Comparison of ENCODE assay signal across 8 mouse cellular contexts in the genomic region with DNA sequence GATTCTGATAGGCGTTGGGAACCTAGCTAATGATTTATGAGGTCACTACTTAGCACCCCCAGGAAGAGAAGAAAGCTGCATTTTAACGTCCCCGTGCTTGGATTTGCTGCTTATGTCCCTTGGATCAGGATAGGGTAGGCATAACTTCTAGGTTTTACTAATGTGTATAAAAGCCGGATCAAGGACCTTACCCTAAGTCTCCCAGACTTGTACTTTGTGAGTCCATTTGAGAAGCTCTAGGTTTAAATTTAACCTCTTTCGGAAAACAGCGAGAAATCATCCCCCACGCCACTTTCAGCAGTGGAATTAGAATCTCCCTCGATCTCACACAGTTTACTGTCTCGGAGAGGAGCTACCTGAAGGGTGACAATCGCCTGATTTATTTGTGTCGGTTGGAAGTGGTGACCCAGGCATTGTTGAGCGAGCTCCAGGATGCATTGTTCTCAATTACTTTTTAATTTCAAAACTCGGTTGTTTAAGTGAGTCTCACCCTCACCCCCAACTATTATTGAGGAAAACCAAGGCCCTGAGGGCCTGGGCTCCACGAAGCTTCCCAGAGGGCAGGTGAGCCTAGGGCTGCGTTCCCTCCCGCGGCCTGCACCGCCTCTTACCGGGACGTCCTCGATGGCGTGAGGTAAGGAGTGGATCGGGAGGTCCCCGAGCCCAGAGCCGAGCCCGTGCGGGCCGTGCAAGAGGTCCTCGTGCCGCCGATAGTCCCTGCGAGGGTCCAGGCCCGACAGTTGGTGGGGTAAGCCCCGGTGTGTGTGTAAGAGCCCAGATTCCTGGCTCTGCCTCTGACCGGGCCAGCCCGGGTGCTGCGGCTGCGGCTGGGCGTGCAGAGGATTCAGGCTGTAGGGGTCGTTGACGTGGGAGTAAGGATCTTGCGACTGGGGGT. TPM values are rescaled to one million over a fixed set of nuclear protein-coding genes. Genes with fewer than 3 reads are reported as not detected.
DNase-seq lines count a peak whose midpoint lies in the region; ATAC-seq and TF ChIP-seq lines count a peak whose summit lies in the region.

No protein-coding gene starts in this region.

- peaks cover 90% of the 10 kb centered on the region for H3K27me3 ChIP-seq in lung, embryonic 14.5 days (ENCODE audit: insufficient read depth, low read length)
- peaks cover 69% of the 10 kb centered on the region for H3K27me3 ChIP-seq in forebrain, embryonic 11.5 days (ENCODE audit: control insufficient read depth, insufficient read depth, low read length)
- peaks cover 69% of the 10 kb centered on the region for H3K27me3 ChIP-seq in limb, embryonic 13.5 days
- peaks cover 3% of the 10 kb centered on the region; the same call in 1 of the 2 replicates for H3K27me3 ChIP-seq in stomach, postnatal 0 days (ENCODE audit: control insufficient read depth, insufficient read depth, low read length)

- H3K36me3 ChIP-seq in lung, embryonic 14.5 days (ENCODE audit: insufficient read depth) = no peaks in the 10 kb centered on the region
- H3K36me3 ChIP-seq in forebrain, embryonic 11.5 days (ENCODE audit: control insufficient read depth, insufficient read depth, low read length) = no peaks in the 10 kb centered on the region
- H3K36me3 ChIP-seq in limb, embryonic 13.5 days = no peaks in the 10 kb centered on the region
- 0 out of 2 replicates have a peak, but pooled peaks cover 2% of the 10 kb centered on the region for H3K36me3 ChIP-seq in stomach, postnatal 0 days (ENCODE audit: control insufficient read depth, insufficient read depth, low read length)

- no peak overlapping the region for H3K27ac ChIP-seq in lung, embryonic 14.5 days (ENCODE audit: low read depth)
- no peak overlapping the region for H3K27ac ChIP-seq in forebrain, embryonic 11.5 days (ENCODE audit: low read depth, low read length)
- H3K27ac ChIP-seq in limb, embryonic 13.5 days = peak overlapping the region; percentile 77
- no peak overlapping the region for H3K27ac ChIP-seq in stomach, postnatal 0 days (replicated peaks)
- H3K27ac ChIP-seq in layer of hippocampus, adult 2 months = no peak overlapping the region

- no peak overlapping the region for H3K9ac ChIP-seq in lung, embryonic 14.5 days
- H3K9ac ChIP-seq in forebrain, embryonic 11.5 days (ENCODE audit: low read length) = peak overlapping the region; percentile 36; the same call in 1 of the 2 replicates
- H3K9ac ChIP-seq in limb, embryonic 13.5 days = peak overlapping the region; percentile 84
- H3K9ac ChIP-seq in stomach, postnatal 0 days (ENCODE audit: low read length) = peak overlapping the region; percentile 27

- H3K4me1 ChIP-seq in lung, embryonic 14.5 days (ENCODE audit: insufficient read depth) = no peaks in the 10 kb centered on the region
- H3K4me1 ChIP-seq in forebrain, embryonic 11.5 days (replicated peaks; ENCODE audit: control insufficient read depth, insufficient read depth, low read length) = peaks cover 7% of the 10 kb centered on the region
- H3K4me1 ChIP-seq in limb, embryonic 13.5 days = peaks cover 13% of the 10 kb centered on the region
- 0 out of 2 replicates have a peak, but pooled peaks cover 3% of the 10 kb centered on the region for H3K4me1 ChIP-seq in stomach, postnatal 0 days (replicated peaks; ENCODE audit: control insufficient read depth, insufficient read depth)

- TF ChIP-seq CTCF in lung, embryonic 14.5 days (IDR thresholded peaks at IDR 0.05; ENCODE audit: low read depth) = no peak
- no peak for TF ChIP-seq CTCF in stomach, postnatal 0 days (IDR thresholded peaks at IDR 0.05; ENCODE audit: low read depth)
- TF ChIP-seq CTCF in layer of hippocampus, adult 2 months (conservative IDR thresholded peaks at IDR 0.05) = no peak

- no peaks in the 10 kb centered on the region for H3K9me3 ChIP-seq in lung, embryonic 14.5 days (ENCODE audit: low read depth, low read length)
- no peaks in the 10 kb centered on the region for H3K9me3 ChIP-seq in forebrain, embryonic 11.5 days (ENCODE audit: control insufficient read depth, low read length)
- H3K9me3 ChIP-seq in limb, embryonic 13.5 days = no peaks in the 10 kb centered on the region
- H3K9me3 ChIP-seq in stomach, postnatal 0 days (ENCODE audit: control insufficient read depth, low read length) = no peaks in the 10 kb centered on the region

- TF ChIP-seq EP300 in stomach, postnatal 0 days (optimal IDR thresholded peaks at IDR 0.05) = no peak

- no peak for DNase-seq in lung, embryonic 14.5 days
- no peak for DNase-seq in lung, postnatal 25 days (ENCODE audit: low spot score)
- DNase-seq in forebrain, embryonic 11.5 days (ENCODE audit: low spot score) = peak; percentile 71
- no peak for DNase-seq in stomach, postnatal 0 days (ENCODE audit: low spot score)
- no peak for DNase-seq in layer of hippocampus, adult 2 months (ENCODE audit: low spot score in 2 of 2)
- no peak for DNase-seq in adrenal gland, postnatal 10 days
- DNase-seq in retina, postnatal 1 day = no peak

- ATAC-seq in lung, embryonic 14.5 days (ENCODE audit: insufficient read depth) = no peak
- no peak for ATAC-seq in forebrain, embryonic 11.5 days (replicated peaks; ENCODE audit: low FRiP score)
- ATAC-seq in limb, embryonic 13.5 days (ENCODE audit: low FRiP score, low read depth) = no peak
- no peak for ATAC-seq in stomach, postnatal 0 days (ENCODE audit: low FRiP score, low TSS enrichment)

- WGBS in lung, embryonic 14.5 days = 1% methylated on average over 42 of the region's 42 CpGs
- under 1% methylated on average over 42 of the region's 42 CpGs for WGBS in forebrain, embryonic 11.5 days
- WGBS in limb, embryonic 13.5 days = 2% methylated on average over 42 of the region's 42 CpGs
- WGBS in stomach, postnatal 0 days = 6% methylated on average over 42 of the region's 42 CpGs

- H3K4me3 ChIP-seq in lung, embryonic 14.5 days (ENCODE audit: low read depth, low read length) = peak overlapping the region; percentile 16; the same call in 1 of the 2 replicates
- peak overlapping the region; percentile 23 for H3K4me3 ChIP-seq in forebrain, embryonic 11.5 days (ENCODE audit: low read depth, low read length)
- peak overlapping the region; percentile 59 for H3K4me3 ChIP-seq in limb, embryonic 13.5 days
- peak overlapping the region; percentile 60 for H3K4me3 ChIP-seq in stomach, postnatal 0 days (ENCODE audit: low read depth, low read length)
- H3K4me3 ChIP-seq in layer of hippocampus, adult 2 months = no peak overlapping the region

- H3K4me2 ChIP-seq in lung, embryonic 14.5 days = peak overlapping the region; percentile 20; the same call in 1 of the 2 replicates
- H3K4me2 ChIP-seq in forebrain, embryonic 11.5 days (ENCODE audit: low read depth, low read length, severe bottlenecking) = peak overlapping the region; percentile 16; the same call in 1 of the 2 replicates
- peak overlapping the region; percentile 71 for H3K4me2 ChIP-seq in limb, embryonic 13.5 days (replicated peaks)
- H3K4me2 ChIP-seq in stomach, postnatal 0 days (replicated peaks; ENCODE audit: low read depth) = peak overlapping the region; percentile 70

RNA-seq across cellular contexts. Expression of a gene that starts 10.2 kb away (rescaled TPM):
- 0.11 and 0.19 TPM in 2 replicates for polyA plus RNA-seq in lung, embryonic 14.5 days (2014; fragmentation: Nextera tagmentation; extraction: Ambion mirVana)
- 3.3 and 3.6 TPM in 2 replicates for polyA plus RNA-seq in forebrain, embryonic 11.5 days (2014; fragmentation: Nextera tagmentation; extraction: Ambion mirVana)
- polyA plus RNA-seq in limb, embryonic 13.5 days (2015; fragmentation: Nextera tagmentation; extraction: Ambion mirVana) = 8.3 and 9.5 TPM in 2 replicates
- 3.4 and 3.7 TPM in 2 replicates for polyA plus RNA-seq in stomach, postnatal 0 days (2015; fragmentation: Nextera tagmentation; extraction: Ambion mirVana)
- under 1 TPM; 0.23 to 0.47 TPM for total RNA-seq in layer of hippocampus, adult 2 months (2021)
- under 1 TPM; 0.33 to 0.36 TPM for total RNA-seq in adrenal gland, postnatal 10 days (2021)

Comparison
In these comparisons a context has a peak if more than half of its experiments do, and no peak if none do; other contexts are left out.
1. H3K4me2 ChIP-seq: peak in every context shown above with its lines; median percentile 71 in limb, embryonic 13.5 days; 70 in stomach, postnatal 0 days; 20 in lung, embryonic 14.5 days; 16 in forebrain, embryonic 11.5 days.